Mouse (Mus musculus): ENCODE data around the gene Tex13b. TPM values are rescaled to one million over a fixed set of nuclear protein-coding genes. Genes with fewer than 3 reads are reported as not detected.
"Not testable (repeated sequence)": the region's sequence is repeated elsewhere in the genome, so short reads cannot be mapped to it uniquely, and the experiment has no call there.

Tex13b gene
- not detected for total RNA-seq (2021)
- long read RNA-seq = 0 reads

DNA sequence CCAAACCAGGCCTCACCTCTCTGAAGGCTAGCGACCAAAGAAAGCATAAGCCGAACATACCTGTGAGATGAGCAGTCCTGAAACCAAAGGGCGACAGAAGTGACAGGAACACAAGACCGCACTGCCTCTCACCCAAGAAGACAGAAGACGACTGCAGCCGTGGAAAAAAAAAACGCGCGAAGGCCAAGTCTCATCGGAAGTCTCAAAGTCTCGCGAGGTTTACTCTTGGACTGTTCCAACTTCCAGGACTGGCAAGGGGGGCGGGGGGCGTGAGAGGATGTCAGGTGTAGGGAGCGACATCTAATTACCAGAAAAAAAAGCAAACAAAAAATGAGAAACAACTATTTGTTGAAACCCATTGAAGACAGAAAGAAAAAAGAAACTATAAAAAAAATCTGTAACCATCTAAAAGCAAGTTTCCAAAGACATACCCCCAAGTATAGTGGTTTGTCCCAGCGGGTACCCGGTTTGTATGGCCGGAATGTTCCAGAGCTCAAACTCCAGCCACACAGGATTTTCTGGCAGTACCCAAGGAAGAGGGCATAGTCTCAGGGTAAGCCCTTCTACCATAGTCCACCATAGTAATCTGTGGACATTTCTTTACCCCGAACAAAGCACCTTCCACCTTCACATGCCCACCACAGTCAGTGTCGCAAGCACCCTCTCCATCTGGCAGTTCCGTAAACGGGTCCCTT is at the start of gene Tex13b:
TSS of gene Tex13b (minus strand) at position 122 of the 695 bp plus-strand sequence.
- DNase-seq (ENCODE audit: low spot score in 2 of 2) = no peak

DNA sequence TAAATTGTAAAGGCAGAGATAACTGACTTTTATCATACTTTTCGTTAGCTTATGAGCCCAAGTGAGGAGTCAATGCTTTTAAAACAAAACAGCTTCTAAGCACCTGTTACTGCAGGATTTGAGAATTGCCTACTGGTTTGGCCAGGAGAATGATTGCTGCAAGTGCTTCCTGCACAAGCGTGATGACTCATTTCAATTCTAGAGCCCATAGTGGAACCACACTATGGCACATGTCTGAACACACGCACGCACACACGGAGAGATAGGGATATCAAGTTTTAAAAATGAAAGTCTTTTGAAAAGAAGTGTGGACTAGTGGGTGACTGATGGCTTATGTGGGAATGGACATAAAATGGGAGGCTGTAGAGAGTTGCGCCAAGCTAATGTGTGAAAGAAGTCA is 49.5 kb upstream of the Tex13b start:
- no peak for DNase-seq (ENCODE audit: low spot score in 2 of 2)

DNA sequence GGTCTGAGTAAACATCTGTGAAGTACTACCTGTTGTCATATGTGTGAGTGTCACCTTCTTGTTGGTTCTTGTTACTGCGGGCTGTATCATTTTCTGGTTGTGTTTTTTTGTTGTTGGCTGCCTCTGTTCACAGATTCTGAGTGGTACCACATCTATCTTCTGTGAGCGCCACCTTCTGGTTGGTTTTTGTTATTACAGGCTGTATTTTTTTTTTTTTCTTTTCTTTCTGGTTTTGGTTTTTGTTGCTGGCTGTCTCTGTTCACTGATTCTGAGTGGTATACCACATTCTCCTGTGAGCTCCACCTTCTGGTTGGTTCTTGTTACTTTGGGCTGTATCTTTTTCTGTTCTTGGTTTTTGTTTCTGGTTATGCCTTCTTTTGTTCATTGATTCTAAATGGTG is 44.2 kb upstream of the Tex13b start:
- DNase-seq (ENCODE audit: low spot score in 2 of 2) = no peak

DNA sequence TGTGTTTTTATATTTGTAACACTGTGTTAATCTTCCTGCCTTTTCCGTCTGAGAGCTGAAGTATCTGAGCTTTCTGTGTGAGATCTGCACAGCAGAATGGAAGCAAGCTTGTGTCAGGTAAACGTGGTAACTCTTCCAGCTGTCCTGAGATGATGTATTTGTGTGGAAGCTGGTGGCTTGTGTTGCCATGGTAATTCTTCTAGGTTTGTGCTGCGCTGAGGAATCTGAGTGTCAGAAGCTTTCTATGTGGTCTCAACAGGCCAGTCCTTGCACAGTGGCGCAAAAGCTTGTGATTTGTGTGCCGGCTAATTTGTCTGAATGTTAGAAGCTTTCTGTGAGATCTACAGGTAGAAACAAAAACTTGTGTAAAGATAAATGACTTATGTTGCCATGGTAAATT is 43.8 kb upstream of the Tex13b start:
- DNase-seq (ENCODE audit: low spot score in 2 of 2) = not testable (repeated sequence)

DNA sequence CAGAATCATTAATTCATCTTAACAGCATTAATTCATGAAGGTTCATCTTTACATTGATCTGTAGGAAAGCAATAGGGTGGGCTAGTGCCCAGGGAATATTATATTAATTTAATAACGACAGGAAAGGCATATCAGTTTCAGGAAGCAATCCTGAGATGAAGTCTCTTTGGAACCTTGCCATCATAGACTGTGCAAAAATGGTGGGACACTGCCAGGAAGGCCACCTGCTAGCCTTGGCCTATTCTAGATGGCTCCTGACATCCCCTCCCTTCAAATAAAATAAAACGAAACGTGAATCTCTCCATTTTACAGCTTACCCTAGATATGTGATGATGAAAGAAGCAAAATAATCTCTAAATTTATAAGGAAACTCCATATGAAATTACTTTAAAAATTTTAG is 41.3 kb upstream of the Tex13b start:
- no peak for DNase-seq (ENCODE audit: low spot score in 2 of 2)

DNA sequence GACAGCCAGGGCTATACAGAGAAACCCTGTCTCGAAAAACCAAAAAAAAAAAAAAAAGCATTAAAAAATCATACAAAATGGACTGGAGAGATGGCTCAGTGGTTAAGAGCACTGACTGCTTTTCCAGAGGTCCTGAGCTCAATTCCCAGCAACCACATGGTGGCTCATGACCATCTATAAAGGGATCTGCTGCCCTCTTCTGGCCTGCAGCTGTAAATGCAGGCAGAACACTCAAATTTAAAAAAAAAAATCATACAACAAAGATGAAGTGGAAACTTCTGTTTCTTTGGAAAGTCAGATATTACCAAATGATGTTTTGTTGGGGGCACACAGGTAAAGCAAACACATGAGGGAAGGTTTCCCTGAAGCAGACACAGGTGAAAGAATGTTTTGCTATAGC is 32.2 kb upstream of the Tex13b start:
- not testable (repeated sequence) for DNase-seq (ENCODE audit: low spot score in 2 of 2)

DNA sequence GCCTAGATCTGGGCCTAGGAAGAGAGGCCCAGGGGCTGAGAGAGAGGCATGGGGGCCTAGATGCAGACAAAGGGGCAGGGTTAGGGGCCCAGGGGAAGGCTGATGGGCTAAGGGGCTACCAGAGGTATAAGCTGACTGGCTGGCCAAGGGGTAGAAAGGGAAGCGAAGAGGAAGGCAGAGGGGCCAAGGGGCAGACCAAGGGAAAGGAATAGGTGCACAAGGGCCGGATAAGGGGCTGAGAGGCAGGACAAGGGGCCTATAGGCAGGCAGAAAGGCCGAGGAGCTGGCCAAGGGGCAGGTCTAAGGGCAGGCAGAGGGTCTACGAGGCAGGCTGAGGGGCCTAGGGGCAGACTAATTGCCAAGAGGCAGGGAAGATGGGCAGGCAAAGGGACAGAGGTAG is 26.7 kb upstream of the Tex13b start:
- no peak for DNase-seq (ENCODE audit: low spot score in 2 of 2)

DNA sequence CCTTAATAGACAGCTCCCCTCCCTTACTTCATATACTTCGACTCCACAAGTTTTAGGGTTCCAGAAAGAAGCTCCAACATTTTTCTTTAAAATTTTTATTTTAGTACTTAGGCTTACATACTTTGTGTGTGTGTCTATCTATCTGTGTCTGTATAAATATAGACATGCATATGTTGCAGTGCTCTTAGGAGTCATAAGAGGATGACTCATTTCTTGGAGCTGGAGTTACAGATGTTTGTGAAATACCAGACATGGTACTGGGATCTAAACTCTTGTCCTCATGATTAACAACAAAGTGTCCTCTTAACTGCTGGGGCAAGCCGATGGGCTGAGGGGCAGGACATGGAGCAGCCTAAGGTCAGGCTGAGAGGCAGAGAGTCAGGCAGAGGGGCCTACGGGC is 24.8 kb upstream of the Tex13b start:
- DNase-seq (ENCODE audit: low spot score in 2 of 2) = no peak

DNA sequence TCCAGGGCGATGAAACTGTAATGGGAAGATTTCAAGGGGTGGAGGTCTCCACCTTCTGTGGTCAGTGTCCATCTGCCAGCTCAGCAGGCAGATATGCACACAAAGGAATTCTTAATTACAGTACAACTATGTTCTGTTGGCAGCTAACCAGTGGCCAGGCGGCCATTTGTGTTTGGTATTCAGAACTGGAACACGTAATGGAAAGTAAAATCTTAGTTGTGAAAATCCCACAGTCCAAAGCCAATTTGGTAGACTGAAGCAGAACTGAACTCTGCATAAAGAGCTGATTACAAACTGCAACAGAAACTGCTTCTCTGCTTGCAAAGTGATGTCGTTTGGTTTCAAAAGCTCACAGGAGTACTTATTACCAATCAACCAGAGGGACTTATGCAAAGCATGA is 18.5 kb upstream of the Tex13b start:
- DNase-seq (ENCODE audit: low spot score in 2 of 2) = no peak

DNA sequence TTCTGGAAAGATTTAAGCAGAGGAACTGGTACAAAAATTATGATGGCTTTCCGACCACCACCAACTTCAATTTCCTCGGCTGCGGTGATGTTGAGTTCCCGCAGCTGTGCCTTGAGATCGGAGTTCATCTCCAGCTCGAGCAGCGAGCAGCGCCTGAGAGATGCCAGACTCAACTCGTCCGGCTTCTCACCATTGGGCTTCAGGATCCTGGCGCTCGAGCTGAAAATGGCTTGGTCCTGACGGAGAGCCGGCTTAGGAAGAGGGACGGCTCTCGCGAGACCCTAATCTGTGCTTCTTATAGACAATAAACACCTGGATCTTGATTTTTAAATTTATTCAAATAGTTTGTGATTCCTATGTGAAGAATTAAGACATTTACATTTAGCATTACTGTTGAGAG is 9.1 kb upstream of the Tex13b start:
- DNase-seq (ENCODE audit: low spot score in 2 of 2) = no peak

DNA sequence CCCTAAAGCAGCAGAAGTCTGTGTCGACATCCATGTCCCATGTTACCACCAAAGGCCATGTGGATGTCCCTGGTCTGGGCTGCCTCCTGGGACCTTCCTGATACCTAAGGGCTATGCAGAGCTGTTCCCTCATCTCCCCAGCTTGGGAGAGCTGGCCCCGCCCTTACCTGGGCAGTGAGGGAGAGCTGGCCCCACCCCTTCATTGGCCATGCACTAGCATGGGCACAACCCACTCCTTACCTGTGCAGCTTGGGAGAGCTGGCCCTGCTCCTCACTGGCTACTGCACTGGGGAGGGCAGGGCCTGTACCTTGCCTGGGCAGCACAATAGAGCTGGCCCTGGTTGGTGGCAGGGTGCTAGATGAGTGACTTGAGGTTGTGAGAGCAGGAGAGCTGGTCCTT is 7.9 kb downstream of the Tex13b start:
- no peak for DNase-seq (ENCODE audit: low spot score in 2 of 2)

DNA sequence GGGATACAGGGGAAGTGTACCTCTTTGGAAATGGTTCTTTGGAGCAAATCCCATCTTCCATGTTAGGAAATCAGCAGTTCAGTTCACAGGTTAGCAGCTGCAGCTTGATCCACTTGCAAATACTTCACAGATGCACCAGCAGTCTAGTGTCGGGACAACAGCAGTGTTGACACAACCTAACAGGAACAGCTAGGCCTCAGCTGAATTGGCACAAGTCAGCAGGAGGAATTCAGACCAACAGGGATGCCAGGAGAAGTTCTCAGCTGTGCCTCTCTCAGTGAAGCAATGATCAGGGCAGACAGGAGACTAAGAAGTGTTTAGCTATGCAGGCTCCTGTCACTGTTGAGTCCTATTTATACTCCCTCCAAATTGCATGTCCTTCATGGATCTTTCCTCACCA is 43.4 kb downstream of the Tex13b start:
- no peak for DNase-seq (ENCODE audit: low spot score in 2 of 2)

Other genes with a start within 250 kb of the Tex13b start
- 10 to 100 TPM; 66.0 to 76.4 TPM for gene Tsc22d3, start 212.8 kb downstream of the Tex13b start, total RNA-seq (2021)
- gene Mid2, start 148.8 kb downstream of the Tex13b start, total RNA-seq (2021) = 10 to 100 TPM; 23.2 to 28.8 TPM
- gene Vsig1, start 94.2 kb upstream of the Tex13b start, total RNA-seq (2021) = under 1 TPM; 0.27 TPM
- 10 to 100 TPM; 13.8 to 14.5 TPM for gene Psmd10, start 143.3 kb upstream of the Tex13b start, total RNA-seq (2021)
- 10 to 100 TPM; 13.0 to 20.5 TPM for gene Atg4a, start 143.5 kb upstream of the Tex13b start, total RNA-seq (2021)

All from layer of hippocampus, postnatal 10 days (tissue).